Mouse (Mus musculus) neural tube, embryonic 12.5 days (tissue): ENCODE measurements around the gene Glce. TPM values are rescaled to one million over a fixed set of nuclear protein-coding genes. Genes with fewer than 3 reads are reported as not detected.

Experiments
- ATAC-seq: fragments of 200-750 bp; cut with Nextera tagmentation; 2 replicates; pipeline ENCODE4 v1.8.0; 2017; ENCODE audit warnings: low read depth, mild to moderate bottlenecking, moderate TSS enrichment, moderate library complexity; ENCODE audit not compliant: low FRiP score
- H3K27ac ChIP-seq: fragments of 300-500 bp; sonication (generic); 2 replicates; pipeline ENCODE4 v1.5.1; 2016
- H3K27me3 ChIP-seq: fragments of 300-500 bp; sonication (generic); replicated peaks from 2 replicates; pipeline ENCODE4 v1.6.1; 2016; ENCODE audit warnings: mild to moderate bottlenecking
- H3K36me3 ChIP-seq: fragments of 300-500 bp; sonication (generic); 2 replicates; pipeline ENCODE4 v1.6.1; 2016; ENCODE audit warnings: mild to moderate bottlenecking
- H3K4me1 ChIP-seq: fragments of 300-500 bp; sonication (generic); 2 replicates; pipeline ENCODE4 v1.6.1; 2016
- H3K4me2 ChIP-seq: fragments of 300-500 bp; sonication (generic); replicated peaks from 2 replicates; pipeline ENCODE4 v1.6.1; 2016; ENCODE audit warnings: mild to moderate bottlenecking
- H3K4me3 ChIP-seq: fragments of 300-500 bp; sonication (generic); 2 replicates; pipeline ENCODE4 v1.5.1; 2016
- H3K9ac ChIP-seq: fragments of 300-500 bp; sonication (generic); 2 replicates; pipeline ENCODE4 v1.6.1; 2016; ENCODE audit warnings: mild to moderate bottlenecking
- H3K9me3 ChIP-seq: fragments of 300-500 bp; sonication (generic); 2 replicates; pipeline ENCODE4 v1.6.1; 2016; ENCODE audit warnings: mild to moderate bottlenecking
- WGBS: fragments of 180-500 bp; shearing (Covaris S2); methylation state at CpG from one replicate; pipeline ENCODE4 v1.1.7; 2016; 5-methylcytosine and 5-hydroxymethylcytosine counted together
- polyA plus RNA-seq: library from polyadenylated mRNA; unstranded; fragments of >200 nt; fragmentation: Nextera tagmentation; extraction: Ambion mirVana; gene quantifications from 2 replicates; pipeline ENCODE4 v1.2.1, GENCODE M21; 2016

Glce gene
- polyA plus RNA-seq, 1 experiment from 2014 or later: 21.9 TPM

- H3K27ac ChIP-seq: no peak overlapping the region
- no peak overlapping the region for H3K4me2 ChIP-seq
- H3K9me3 ChIP-seq: no peaks in the 10 kb centered on the region
- no peaks in the 10 kb centered on the region for H3K27me3 ChIP-seq
- no peak overlapping the region for H3K4me3 ChIP-seq
- WGBS: 93% methylated on average over 11 of the region's 11 CpGs
- H3K9ac ChIP-seq: no peak overlapping the region
- no peaks in the 10 kb centered on the region for H3K36me3 ChIP-seq
- no peak for ATAC-seq
- no peaks in the 10 kb centered on the region for H3K4me1 ChIP-seq
Observed at GRCm38 (mm10) chr9:62059941-62060340, 62.5 kb downstream of the Glce start.

- no peak overlapping the region for H3K4me3 ChIP-seq
- H3K9me3 ChIP-seq: no peaks in the 10 kb centered on the region
- H3K36me3 ChIP-seq: no peaks in the 10 kb centered on the region
- H3K27ac ChIP-seq: no peak overlapping the region
- WGBS: 85% methylated on average over 7 of the region's 7 CpGs
- H3K4me1 ChIP-seq: no peaks in the 10 kb centered on the region
- no peak overlapping the region for H3K4me2 ChIP-seq
- H3K27me3 ChIP-seq: no peaks in the 10 kb centered on the region
- ATAC-seq: no peak
- H3K9ac ChIP-seq: no peak overlapping the region
Observed at GRCm38 (mm10) chr9:62057881-62058506, 64.5 kb downstream of the Glce start.

- WGBS: 89% methylated on average over 2 of the region's 2 CpGs
- Histone ChIP-seq H3K4me2 (no peak overlapping the region), H3K27me3 (no peaks in the 10 kb centered on the region), H3K9ac (no peak overlapping the region), H3K36me3 (no peaks in the 10 kb centered on the region), H3K4me3 (no peak overlapping the region), H3K4me1 (no peaks in the 10 kb centered on the region), H3K9me3 (no peaks in the 10 kb centered on the region), H3K27ac (no peak overlapping the region)
- no peak for ATAC-seq
Observed at GRCm38 (mm10) chr9:62056206-62056605, 66.2 kb downstream of the Glce start.

DNA sequence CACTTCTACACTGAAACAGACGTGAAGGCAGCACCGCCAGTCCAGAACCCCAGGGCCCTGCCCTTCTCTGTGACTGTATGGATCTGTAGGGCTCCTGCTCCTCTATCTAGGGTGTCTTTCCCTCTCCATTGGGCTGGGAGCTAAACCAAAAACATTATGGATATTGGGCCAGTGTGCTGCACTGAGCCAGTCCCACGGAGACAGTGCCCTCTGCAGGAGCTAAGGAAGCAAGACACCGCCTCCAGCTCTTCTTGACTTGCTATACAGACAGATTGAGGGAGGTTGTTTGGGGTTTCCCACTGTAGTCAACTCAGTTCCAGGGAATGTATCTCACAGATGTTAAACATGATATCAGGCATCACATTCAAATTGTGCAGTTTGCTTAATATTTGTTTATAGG, 71.7 kb downstream of the Glce start:
- Histone ChIP-seq H3K36me3 (no peaks in the 10 kb centered on the region), H3K27me3 (no peaks in the 10 kb centered on the region), H3K4me3 (no peak overlapping the region), H3K9me3 (no peaks in the 10 kb centered on the region), H3K4me2 (no peak overlapping the region), H3K27ac (no peak overlapping the region), H3K9ac (no peak overlapping the region), H3K4me1 (no peaks in the 10 kb centered on the region)
- WGBS: 40% methylated on average over 4 of the region's 4 CpGs
- no peak for ATAC-seq

- H3K36me3 ChIP-seq: no peaks in the 10 kb centered on the region
- no peaks in the 10 kb centered on the region for H3K4me1 ChIP-seq
- no peak overlapping the region for H3K4me2 ChIP-seq
- H3K9ac ChIP-seq: no peak overlapping the region
- no peak overlapping the region for H3K27ac ChIP-seq
- H3K4me3 ChIP-seq: no peak overlapping the region
- 74% methylated on average over 8 of the region's 8 CpGs for WGBS
- no peaks in the 10 kb centered on the region for H3K9me3 ChIP-seq
- no peak for ATAC-seq
- H3K27me3 ChIP-seq: no peaks in the 10 kb centered on the region
Observed at GRCm38 (mm10) chr9:62049166-62049565, 73.3 kb downstream of the Glce start.

GRCm38 (mm10) chr9:62042167-62042566, 80.3 kb downstream of the Glce start:
- no peak overlapping the region for H3K27ac ChIP-seq
- no peaks in the 10 kb centered on the region for H3K4me1 ChIP-seq
- H3K4me3 ChIP-seq: no peak overlapping the region
- no peaks in the 10 kb centered on the region for H3K36me3 ChIP-seq
- no peak for ATAC-seq
- H3K4me2 ChIP-seq: no peak overlapping the region
- no peaks in the 10 kb centered on the region for H3K9me3 ChIP-seq
- no peaks in the 10 kb centered on the region for H3K27me3 ChIP-seq
- H3K9ac ChIP-seq: no peak overlapping the region
- 87% methylated on average over 3 of the region's 3 CpGs for WGBS

DNA sequence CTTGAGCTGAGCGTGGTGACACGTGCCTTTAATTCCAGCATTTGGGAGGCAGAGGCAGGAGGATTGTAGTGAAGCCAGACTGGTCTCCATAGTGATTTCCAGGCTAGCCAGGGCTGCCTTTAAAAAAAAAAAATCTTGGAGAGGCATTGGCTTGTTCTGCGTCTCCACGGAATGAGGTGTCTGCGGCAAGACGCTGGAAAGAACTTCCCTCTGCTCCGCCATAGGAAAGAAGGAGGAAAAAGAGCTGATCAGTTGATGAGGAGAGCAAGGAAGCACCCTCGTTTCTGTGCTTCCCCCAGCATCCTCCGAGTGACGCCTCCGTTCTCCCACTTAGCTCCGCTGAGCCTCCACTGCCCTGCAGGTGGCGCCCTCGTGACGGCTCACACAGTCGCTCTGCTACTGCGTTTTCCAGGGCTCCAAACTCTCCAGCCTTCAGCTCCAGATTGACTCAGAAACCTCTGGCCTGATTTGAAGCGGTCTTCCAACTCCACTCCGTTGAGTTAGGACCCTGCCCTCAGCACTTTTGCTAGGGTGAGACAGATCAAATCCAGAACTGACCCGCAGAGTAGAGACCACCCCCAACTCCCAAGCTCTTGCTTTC, 82.3 kb downstream of the Glce start:
- H3K4me3 ChIP-seq: no peak overlapping the region
- no peaks in the 10 kb centered on the region for H3K27me3 ChIP-seq
- H3K36me3 ChIP-seq: no peaks in the 10 kb centered on the region
- peak overlapping the region; percentile 45 for H3K4me2 ChIP-seq
- no peak for ATAC-seq
- WGBS: 6% methylated on average over 20 of the region's 20 CpGs
- H3K9ac ChIP-seq: no peak overlapping the region
- no peak overlapping the region for H3K27ac ChIP-seq
- H3K4me1 ChIP-seq: no peaks in the 10 kb centered on the region
- no peaks in the 10 kb centered on the region for H3K9me3 ChIP-seq

GRCm38 (mm10) chr9:62035806-62036205, 86.6 kb downstream of the Glce start:
- H3K27ac ChIP-seq: no peak overlapping the region
- H3K27me3 ChIP-seq: no peaks in the 10 kb centered on the region
- 91% methylated on average over 1 of the region's 1 CpGs for WGBS
- H3K9ac ChIP-seq: no peak overlapping the region
- no peak overlapping the region for H3K4me3 ChIP-seq
- no peak for ATAC-seq
- H3K36me3 ChIP-seq: no peaks in the 10 kb centered on the region
- no peaks in the 10 kb centered on the region for H3K9me3 ChIP-seq
- no peaks in the 10 kb centered on the region for H3K4me1 ChIP-seq
- no peak overlapping the region for H3K4me2 ChIP-seq

- H3K4me1 ChIP-seq: no peaks in the 10 kb centered on the region
- no peak overlapping the region for H3K27ac ChIP-seq
- H3K9me3 ChIP-seq: no peaks in the 10 kb centered on the region
- H3K4me3 ChIP-seq: no peak overlapping the region
- peaks cover 13% of the 10 kb centered on the region for H3K27me3 ChIP-seq
- ATAC-seq: no peak
- H3K9ac ChIP-seq: no peak overlapping the region
- no peak overlapping the region for H3K4me2 ChIP-seq
- WGBS: 89% methylated on average over 3 of the region's 3 CpGs
- no peaks in the 10 kb centered on the region for H3K36me3 ChIP-seq
Observed at GRCm38 (mm10) chr9:62032206-62032605, 90.2 kb downstream of the Glce start.

- no peak overlapping the region for H3K4me3 ChIP-seq
- H3K27me3 ChIP-seq: peaks cover 45% of the 10 kb centered on the region
Observed at GRCm38 (mm10) chr9:62028072-62028471, 94.4 kb downstream of the Glce start.

GRCm38 (mm10) chr9:62026600-62026999, 95.9 kb downstream of the Glce start, which contains the start of gene Paqr5:
Gene Paqr5, minus strand, starts transcription at chr9:62026856.
- H3K4me2 ChIP-seq: peak within 1 kb of the TSS; percentile 72
- peaks cover 45% of the 10 kb centered on the region for H3K27me3 ChIP-seq
- H3K27ac ChIP-seq: no peak within 1 kb of the TSS
- no peak for ATAC-seq
- H3K9me3 ChIP-seq: no peaks in the 10 kb centered on the region
- H3K4me3 ChIP-seq: peak within 1 kb of the TSS; percentile 34
- under 1% methylated on average over 32 of the region's 32 CpGs for WGBS
- H3K9ac ChIP-seq: peak within 1 kb of the TSS; percentile 36; the same call in 1 of the 2 replicates
- H3K4me1 ChIP-seq: peaks cover 8% of the 10 kb centered on the region; the same call in 1 of the 2 replicates
- no peaks in the 10 kb centered on the region for H3K36me3 ChIP-seq

More at GRCm38 (mm10) chr9:62028072-62028471, 94.4 kb downstream of the Glce start:
- H3K9me3 ChIP-seq: no peaks in the 10 kb centered on the region
- no peak overlapping the region for H3K4me2 ChIP-seq
- 60% methylated on average over 3 of the region's 3 CpGs for WGBS
- ATAC-seq: no peak
- H3K27ac ChIP-seq: no peak overlapping the region
- peaks cover 8% of the 10 kb centered on the region; the same call in 1 of the 2 replicates for H3K4me1 ChIP-seq
- H3K36me3 ChIP-seq: no peaks in the 10 kb centered on the region
- no peak overlapping the region for H3K9ac ChIP-seq

DNA sequence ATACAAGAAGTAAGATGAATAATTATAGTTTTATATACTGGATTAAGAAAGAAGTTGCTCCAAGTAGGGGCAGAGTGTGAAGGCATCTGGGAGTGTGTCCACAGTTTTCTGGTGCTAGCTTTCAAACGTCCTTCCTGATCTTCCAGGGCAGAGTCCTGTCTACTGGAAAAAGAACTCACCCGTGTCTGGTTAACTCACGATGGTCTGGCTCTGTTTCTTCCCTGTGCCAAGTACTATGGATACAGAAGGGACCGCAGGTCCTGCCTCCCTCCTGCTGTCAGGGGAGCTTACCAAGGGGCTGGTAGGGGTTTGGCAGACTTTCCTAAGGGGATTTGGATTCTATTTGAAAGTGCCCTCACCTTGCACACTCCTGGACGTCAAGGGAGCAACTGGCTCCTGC, 97.4 kb downstream of the Glce start:
- Histone ChIP-seq H3K4me3 (no peak overlapping the region), H3K4me2 (no peak overlapping the region), H3K27me3 (peaks cover 45% of the 10 kb centered on the region), H3K9me3 (no peaks in the 10 kb centered on the region), H3K9ac (no peak overlapping the region), H3K27ac (no peak overlapping the region), H3K4me1 (peaks cover 8% of the 10 kb centered on the region; the same call in 1 of the 2 replicates), H3K36me3 (no peaks in the 10 kb centered on the region)
- 45% methylated on average over 5 of the region's 5 CpGs for WGBS
- ATAC-seq: no peak

DNA sequence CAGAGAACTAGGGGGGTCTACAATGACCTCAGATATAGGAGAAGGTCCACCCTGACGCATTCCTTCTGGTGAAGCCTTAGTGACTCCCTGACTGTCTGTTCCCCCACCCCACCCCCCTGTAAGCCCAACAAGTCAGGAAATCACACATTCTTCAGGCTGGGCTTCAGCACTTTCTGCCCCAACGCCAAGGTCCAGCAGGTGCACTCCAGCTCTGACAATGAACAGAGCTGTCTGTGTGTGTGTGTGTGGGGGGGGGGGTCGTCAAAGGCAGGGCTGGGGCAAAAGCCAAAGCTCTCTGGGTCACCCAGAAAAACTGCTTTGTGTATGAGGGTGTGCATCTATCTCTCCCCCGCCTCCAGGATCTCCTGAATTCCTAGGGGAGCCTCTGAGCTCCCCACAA, 98.6 kb downstream of the Glce start:
- Histone ChIP-seq H3K27me3 (peaks cover 45% of the 10 kb centered on the region), H3K36me3 (no peaks in the 10 kb centered on the region), H3K4me2 (no peak overlapping the region), H3K4me1 (peaks cover 8% of the 10 kb centered on the region; the same call in 1 of the 2 replicates), H3K9me3 (no peaks in the 10 kb centered on the region), H3K4me3 (no peak overlapping the region), H3K9ac (no peak overlapping the region), H3K27ac (no peak overlapping the region)
- ATAC-seq: no peak
- WGBS: 52% methylated on average over 4 of the region's 4 CpGs
